Mouse (Mus musculus) natural killer cell, adult 2 months (primary cell): ENCODE results near the gene Ostm1.

ENCODE experiments used
- DNase-seq, 2 experiments: peaks; one replicate each; pipeline ENCODE4 v3.0.0; 2022; ENCODE audit warnings: low spot score in 2 of 2

Gene Ostm1

GRCm38 (mm10) chr10:42583902-42584435, 347 bp downstream of the Ostm1 start:
- DNase-seq: no peak

- no peak for DNase-seq
Measured at GRCm38 (mm10) chr10:42584436-42584983, 888 bp downstream of the Ostm1 start.

GRCm38 (mm10) chr10:42585156-42585555, 1.5 kb downstream of the Ostm1 start:
- no peak for DNase-seq

- DNase-seq: no peak
Measured at GRCm38 (mm10) chr10:42585596-42586305, 2.1 kb downstream of the Ostm1 start.

GRCm38 (mm10) chr10:42587961-42588750, 4.5 kb downstream of the Ostm1 start:
- DNase-seq: no peak

- no peak for DNase-seq
Measured at GRCm38 (mm10) chr10:42589505-42589904, 5.9 kb downstream of the Ostm1 start.

- no peak for DNase-seq
Measured at GRCm38 (mm10) chr10:42590261-42591184, 6.9 kb downstream of the Ostm1 start.

GRCm38 (mm10) chr10:42591185-42591992, 7.8 kb downstream of the Ostm1 start:
- DNase-seq: no peak

- DNase-seq: no peak
Measured at GRCm38 (mm10) chr10:42591993-42592686, 8.5 kb downstream of the Ostm1 start.

- no peak for DNase-seq
Measured at GRCm38 (mm10) chr10:42593201-42593600, 9.6 kb downstream of the Ostm1 start.

GRCm38 (mm10) chr10:42598615-42599014, 15.0 kb downstream of the Ostm1 start:
- DNase-seq: no peak

GRCm38 (mm10) chr10:42601556-42601955, 17.9 kb downstream of the Ostm1 start:
- peak in 1 of 2 experiments; percentile 20 for DNase-seq

- peak; percentile 16 to 21 for DNase-seq
Measured at GRCm38 (mm10) chr10:42604874-42605273, 21.3 kb downstream of the Ostm1 start.

- DNase-seq: no peak
Measured at GRCm38 (mm10) chr10:42606757-42607156, 23.1 kb downstream of the Ostm1 start.

- DNase-seq: no peak
Measured at GRCm38 (mm10) chr10:42613075-42613474, 29.5 kb downstream of the Ostm1 start.

GRCm38 (mm10) chr10:42613639-42614381, 30.2 kb downstream of the Ostm1 start:
- DNase-seq: no peak

GRCm38 (mm10) chr10:42614766-42615165, 31.1 kb downstream of the Ostm1 start:
- DNase-seq: no peak

GRCm38 (mm10) chr10:42618291-42618690, 34.7 kb downstream of the Ostm1 start:
- no peak for DNase-seq

GRCm38 (mm10) chr10:42625907-42626306, 42.3 kb downstream of the Ostm1 start:
- DNase-seq: no peak
